Mouse (Mus musculus) embryonic fibroblast, embryonic 13.5 days (primary cell): ENCODE measurements around the gene Hdgfl2.

Source experiments
- CTCF ChIP-seq: IDR thresholded peaks from 2 replicates; pipeline ENCODE4 v1.5.1; 2011; ENCODE audit warnings: mild to moderate bottlenecking, control low read depth, low read length, moderate library complexity, borderline replicate concordance; ENCODE audit not compliant: insufficient read depth
- POLR2A ChIP-seq: IDR thresholded peaks from 2 replicates; pipeline ENCODE4 v1.6.1; 2011; ENCODE audit warnings: low read depth, mild to moderate bottlenecking, control low read depth, low read length, moderate library complexity

DNA sequence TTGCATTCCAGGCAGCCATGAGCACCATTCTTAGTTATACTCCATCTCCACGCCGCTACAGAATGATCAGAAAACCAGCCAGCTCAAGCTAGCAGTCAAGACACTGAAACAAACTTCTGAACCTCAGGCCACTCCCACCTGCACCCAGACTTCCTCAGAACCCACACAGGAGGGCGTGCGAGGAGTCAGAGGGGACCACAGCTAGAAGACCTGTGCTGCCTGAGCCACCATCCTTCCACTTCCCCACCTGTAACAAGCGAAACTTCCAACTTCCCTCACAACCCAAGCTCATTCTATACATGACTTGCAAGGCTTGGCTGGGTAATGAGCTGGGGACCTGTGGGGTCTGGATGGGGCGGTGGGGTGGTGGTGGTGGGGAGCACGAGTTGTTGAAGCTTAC, 46.6 kb upstream of the Hdgfl2 start:
- TF ChIP-seq POLR2A (no peak), CTCF (no peak)
